Mouse (Mus musculus) adrenal gland, postnatal 10 days (tissue): ENCODE data around the gene 4930449I24Rik. TPM values are rescaled to one million over a fixed set of nuclear protein-coding genes. Genes with fewer than 3 reads are reported as not detected.
"Not testable (repeated sequence)": the region's sequence is repeated elsewhere in the genome, so short reads cannot be mapped to it uniquely, and the experiment has no call there.

Experiments
- DNase-seq: peaks from one replicate; pipeline ENCODE4 v3.0.0; 2021; ENCODE audit warnings: mixed read lengths
- long read RNA-seq, 2 experiments: library from polyadenylated mRNA; stranded (forward); transcript quantifications; one replicate each; pipeline ENCODE4 v2.0.0; 2021
- total RNA-seq, 2 experiments: library from RNA; stranded (reverse); gene quantifications; 2 replicates each; pipeline ENCODE4 v1.2.3; 2021

4930449I24Rik gene
- total RNA-seq: not detected
- long read RNA-seq, experiment 1: 0 reads
- long read RNA-seq, experiment 2: 0 reads

- not testable (repeated sequence) for DNase-seq
Observed at GRCm38 (mm10) chr5:146502099-146502498, at the start of gene 4930449I24Rik. TSS of gene 4930449I24Rik (plus strand) at chr5:146502399.

GRCm38 (mm10) chr5:146453556-146453955 is 48.6 kb upstream of the 4930449I24Rik start:
- no peak for DNase-seq

GRCm38 (mm10) chr5:146461612-146462011 is 40.6 kb upstream of the 4930449I24Rik start:
- peak; percentile 13 for DNase-seq

- no peak for DNase-seq
Observed at GRCm38 (mm10) chr5:146466663-146467062, 35.5 kb upstream of the 4930449I24Rik start.

GRCm38 (mm10) chr5:146468311-146468710 is 33.9 kb upstream of the 4930449I24Rik start:
- DNase-seq: no peak

- no peak for DNase-seq
Observed at GRCm38 (mm10) chr5:146470821-146471220, 31.4 kb upstream of the 4930449I24Rik start.

GRCm38 (mm10) chr5:146471311-146471710 is 30.9 kb upstream of the 4930449I24Rik start:
- no peak for DNase-seq

- peak; percentile 57 for DNase-seq
Observed at GRCm38 (mm10) chr5:146471821-146472220, 30.4 kb upstream of the 4930449I24Rik start.

- DNase-seq: peak; percentile 47
Observed at GRCm38 (mm10) chr5:146479564-146479963, 22.6 kb upstream of the 4930449I24Rik start.

GRCm38 (mm10) chr5:146481665-146482064 is 20.5 kb upstream of the 4930449I24Rik start, which contains the start of gene Gm6408:
TSS of gene Gm6408 (plus strand) at chr5:146481965.
- not testable (repeated sequence) for DNase-seq

GRCm38 (mm10) chr5:146488959-146489358 is 13.2 kb upstream of the 4930449I24Rik start:
- peak; percentile 44 for DNase-seq

- not testable (repeated sequence) for DNase-seq
Observed at GRCm38 (mm10) chr5:146491063-146491462, 11.1 kb upstream of the 4930449I24Rik start, which contains the start of gene Gm6370. TSS of gene Gm6370 (plus strand) at chr5:146491363.

GRCm38 (mm10) chr5:146513823-146514222 is 11.6 kb downstream of the 4930449I24Rik start, which contains the start of gene Gm3402:
TSS of gene Gm3402 (plus strand) at chr5:146514123.
- not testable (repeated sequence) for DNase-seq

GRCm38 (mm10) chr5:146525501-146525900 is 23.3 kb downstream of the 4930449I24Rik start, which contains the start of gene Gm3404:
TSS of gene Gm3404 (plus strand) at chr5:146525801.
- DNase-seq: not testable (repeated sequence)

- not testable (repeated sequence) for DNase-seq
Observed at GRCm38 (mm10) chr5:146537347-146537746, 35.1 kb downstream of the 4930449I24Rik start, which contains the start of gene Gm3409. TSS of gene Gm3409 (plus strand) at chr5:146537647.

Other genes with a start within 250 kb of the 4930449I24Rik start
- gene Wasf3, start 117.4 kb upstream of the 4930449I24Rik start, total RNA-seq: 10 to 100 TPM; 13.8 to 14.0 TPM
- gene Gm6408, start 20.4 kb upstream of the 4930449I24Rik start, total RNA-seq: not detected
- gene Gm6370, start 11.0 kb upstream of the 4930449I24Rik start, total RNA-seq: under 1 TPM in 1 of 2 experiments, not detected in 1; 0.33 TPM
- gene Gm3402, start 11.7 kb downstream of the 4930449I24Rik start, total RNA-seq: not detected
- gene Gm3404, start 23.4 kb downstream of the 4930449I24Rik start, total RNA-seq: not detected
- not detected for gene Gm3409, start 35.2 kb downstream of the 4930449I24Rik start, total RNA-seq
- gene Gm3415, start 53.7 kb downstream of the 4930449I24Rik start, total RNA-seq: not detected
- gene Gpr12, start 82.8 kb downstream of the 4930449I24Rik start, total RNA-seq: under 1 TPM; 0.15 to 0.21 TPM